Mouse (Mus musculus) heart, embryonic 14.5 days (tissue): ENCODE data around the gene Stat5a. TPM values are rescaled to one million over a fixed set of nuclear protein-coding genes. Genes with fewer than 3 reads are reported as not detected.
A peak's percentile ranks its signal among the peaks of the same experiment; 100 is the strongest.

Experiments used
- ATAC-seq: fragments of 200-750 bp; cut with Nextera tagmentation; 2 replicates; pipeline ENCODE4 v1.8.0; 2017; ENCODE audit warnings: low read depth, moderate TSS enrichment; ENCODE audit not compliant: insufficient number of reproducible peaks, insufficient read depth, low FRiP score
- H3K27ac ChIP-seq, 2 experiments: fragments of 200-500 bp in 1 of 2; fragments of 300-500 bp in 1 of 2; sonication (generic) in 1 of 2; replicated peaks in 1 of 2; 2 replicates each; pipeline ENCODE4 v1.5.1; 2012 to 2014; ENCODE audit warnings: low read depth in 2 of 2, low read length in 2 of 2, control low read depth in 1 of 2, mild to moderate bottlenecking in 1 of 2, mixed read lengths in 1 of 2; ENCODE audit not compliant: control insufficient read depth in 1 of 2, insufficient read depth in 1 of 2
- H3K27me3 ChIP-seq: fragments of 300-500 bp; sonication (generic); 2 replicates; pipeline ENCODE4 v1.6.1; 2014; ENCODE audit warnings: mild to moderate bottlenecking, low read length, control low read depth; ENCODE audit not compliant: control insufficient read depth, insufficient read depth
- H3K36me3 ChIP-seq: fragments of 300-500 bp; sonication (generic); 2 replicates; pipeline ENCODE4 v1.6.1; 2014; ENCODE audit warnings: mild to moderate bottlenecking, control low read depth, low read length, mixed read lengths; ENCODE audit not compliant: control insufficient read depth, insufficient read depth
- H3K4me1 ChIP-seq, 2 experiments: fragments of 200-500 bp in 1 of 2; fragments of 300-500 bp in 1 of 2; sonication (generic) in 1 of 2; 2 replicates each; pipeline ENCODE4 v1.6.1; 2012 to 2014; ENCODE audit warnings: low read length in 2 of 2, control low read depth in 1 of 2, mixed read lengths in 1 of 2; ENCODE audit not compliant: control insufficient read depth in 2 of 2, insufficient read depth in 2 of 2
- H3K4me2 ChIP-seq: fragments of 300-500 bp; sonication (generic); 2 replicates; pipeline ENCODE4 v1.6.1; 2014; ENCODE audit warnings: mild to moderate bottlenecking, low read length
- H3K4me3 ChIP-seq, 2 experiments: fragments of 200-500 bp in 1 of 2; fragments of 300-500 bp in 1 of 2; sonication (generic) in 1 of 2; 2 replicates each; pipeline ENCODE4 v1.5.1; 2012 to 2014; ENCODE audit warnings: low read length in 2 of 2, mild to moderate bottlenecking in 2 of 2, control low read depth in 1 of 2, low read depth in 1 of 2, moderate library complexity in 1 of 2; ENCODE audit not compliant: control insufficient read depth in 1 of 2, insufficient read depth in 1 of 2
- H3K9ac ChIP-seq: fragments of 300-500 bp; sonication (generic); 2 replicates; pipeline ENCODE4 v1.6.1; 2014; ENCODE audit warnings: mild to moderate bottlenecking, low read length
- H3K9me3 ChIP-seq: fragments of 300-500 bp; sonication (generic); 2 replicates; pipeline ENCODE4 v1.6.1; 2016; ENCODE audit warnings: low read length, control low read depth; ENCODE audit not compliant: control insufficient read depth
- WGBS: fragments of 180-500 bp; shearing (Covaris S2); extraction: QIAGEN DNeasy Blood & Tissue Kit; methylation state at CpG from one replicate; pipeline ENCODE4 v1.1.7; 2014; 5-methylcytosine and 5-hydroxymethylcytosine counted together
- polyA plus RNA-seq: library from polyadenylated mRNA; unstranded; fragments of >200 nt; fragmentation: Nextera tagmentation; extraction: Ambion mirVana; gene quantifications from 2 replicates; pipeline ENCODE4 v1.2.1, GENCODE M21; 2014

Stat5a gene
- polyA plus RNA-seq, 1 experiment from 2014 or later, result 5.6 TPM

DNA sequence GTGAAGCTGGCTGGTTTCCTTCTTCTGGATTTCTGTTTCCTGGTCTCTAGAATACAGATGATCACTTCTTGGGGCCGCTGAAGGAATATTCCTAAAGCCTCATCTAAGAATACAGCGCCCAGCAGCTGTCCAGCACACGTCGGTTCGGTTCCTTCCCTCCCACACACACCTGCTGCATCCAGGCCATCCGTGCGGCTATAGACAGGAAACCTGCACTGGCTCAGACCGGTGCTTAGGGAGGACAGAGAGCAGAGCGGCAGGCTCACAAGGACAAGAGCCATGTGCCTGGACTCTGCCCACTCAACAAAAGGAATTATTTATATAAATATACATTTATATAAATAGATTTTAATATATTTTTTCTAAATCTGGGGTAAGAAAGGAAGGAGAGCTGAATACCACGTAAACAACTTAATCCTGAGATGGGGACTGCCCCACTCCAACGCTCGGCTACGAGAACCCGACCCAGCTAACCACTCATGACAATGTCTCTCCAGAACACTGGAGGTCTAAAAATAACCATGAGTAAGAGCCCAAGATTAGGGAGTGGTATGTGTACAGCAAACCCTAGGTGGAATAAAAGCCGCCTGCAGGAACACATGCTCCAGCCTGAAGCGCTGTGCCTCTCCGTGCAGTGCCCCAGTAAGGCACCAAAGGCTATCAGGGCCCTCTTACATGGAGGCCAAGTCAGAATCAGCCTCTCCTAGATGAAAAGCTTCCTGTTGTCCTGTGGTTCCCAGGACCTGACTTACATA is 53.4 kb downstream of the Stat5a start:
- ATAC-seq, result peak; percentile 75
- Histone ChIP-seq H3K4me1 (peaks cover 8 to 14% of the 10 kb centered on the region in 2 experiments), H3K4me3 (no peak overlapping the region), H3K36me3 (peaks cover 34% of the 10 kb centered on the region), H3K9me3 (0 out of 2 replicates have a peak, but pooled peaks cover 3% of the 10 kb centered on the region), H3K27me3 (no peaks in the 10 kb centered on the region), H3K27ac (peak overlapping the region; percentile 89 to 90), H3K9ac (peak overlapping the region; percentile 12), H3K4me2 (peak overlapping the region; percentile 36)
- WGBS, result 32% methylated on average over 17 of the region's 17 CpGs

GRCm38 (mm10) chr11:100914415-100914814 is 55.3 kb downstream of the Stat5a start:
- Histone ChIP-seq H3K27ac (no peak overlapping the region), H3K9me3 (0 out of 2 replicates have a peak, but pooled peaks cover 3% of the 10 kb centered on the region), H3K4me1 (peaks cover 8 to 14% of the 10 kb centered on the region in 2 experiments), H3K27me3 (no peaks in the 10 kb centered on the region), H3K4me2 (no peak overlapping the region), H3K9ac (no peak overlapping the region), H3K36me3 (peaks cover 26% of the 10 kb centered on the region), H3K4me3 (no peak overlapping the region)
- ATAC-seq, result no peak
- WGBS, result 78% methylated on average over 5 of the region's 5 CpGs

- peaks cover 20% of the 10 kb centered on the region for H3K36me3 ChIP-seq
- 0 out of 2 replicates have a peak, but pooled peaks cover 3% of the 10 kb centered on the region for H3K9me3 ChIP-seq
- peaks cover 8 to 14% of the 10 kb centered on the region in 2 experiments for H3K4me1 ChIP-seq
- H3K27ac ChIP-seq, result no peak overlapping the region
- WGBS, result 73% methylated on average over 3 of the region's 3 CpGs
- H3K4me2 ChIP-seq, result no peak overlapping the region
- ATAC-seq, result no peak
- no peaks in the 10 kb centered on the region for H3K27me3 ChIP-seq
- no peak overlapping the region for H3K4me3 ChIP-seq
- H3K9ac ChIP-seq, result no peak overlapping the region
Observed at GRCm38 (mm10) chr11:100915063-100915462, 55.9 kb downstream of the Stat5a start.

DNA sequence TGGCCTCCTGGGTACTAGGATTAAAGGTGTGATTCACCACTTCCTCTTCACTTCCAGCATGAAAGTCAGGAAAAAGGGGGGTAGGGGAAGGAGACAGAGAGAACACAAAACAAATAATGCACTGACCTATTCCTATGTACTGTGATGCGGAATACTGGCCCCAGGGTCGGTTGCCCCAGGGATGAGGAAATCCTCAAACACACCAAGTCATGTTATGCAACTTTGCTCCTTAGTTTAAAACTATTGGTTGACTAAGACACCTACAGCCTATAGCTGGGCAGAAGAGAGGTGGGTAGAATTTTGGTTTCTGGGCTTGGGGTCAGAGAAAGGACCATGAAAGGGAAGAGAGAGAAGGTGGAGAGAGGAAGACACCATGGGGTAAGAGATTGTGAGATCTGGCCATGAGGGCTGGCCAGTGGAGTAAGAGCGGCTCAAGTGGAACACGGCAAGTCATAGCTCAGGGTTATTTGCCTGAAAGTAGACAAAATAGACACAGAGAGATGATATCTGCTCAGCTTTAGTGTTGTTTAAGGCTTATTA is 57.4 kb downstream of the Stat5a start:
- Histone ChIP-seq H3K4me2 (no peak overlapping the region), H3K27ac (no peak overlapping the region), H3K9me3 (0 out of 2 replicates have a peak, but pooled peaks cover 3% of the 10 kb centered on the region), H3K9ac (no peak overlapping the region), H3K4me1 (peaks cover 8 to 14% of the 10 kb centered on the region in 2 experiments), H3K27me3 (no peaks in the 10 kb centered on the region), H3K4me3 (no peak overlapping the region), H3K36me3 (peaks cover 8% of the 10 kb centered on the region)
- ATAC-seq, result no peak
- 93% methylated on average over 4 of the region's 4 CpGs for WGBS

GRCm38 (mm10) chr11:100918007-100918406 is 58.9 kb downstream of the Stat5a start:
- Histone ChIP-seq H3K36me3 (peaks cover 8% of the 10 kb centered on the region), H3K27ac (no peak overlapping the region), H3K9ac (no peak overlapping the region), H3K4me3 (no peak overlapping the region), H3K4me2 (no peak overlapping the region), H3K9me3 (0 out of 2 replicates have a peak, but pooled peaks cover 3% of the 10 kb centered on the region), H3K27me3 (no peaks in the 10 kb centered on the region), H3K4me1 (peaks cover 3 to 4% of the 10 kb centered on the region in 2 experiments)
- ATAC-seq, result no peak
- WGBS, result 90% methylated on average over 5 of the region's 5 CpGs

- ATAC-seq, result no peak
- 82% methylated on average over 4 of the region's 4 CpGs for WGBS
- Histone ChIP-seq H3K9me3 (no peaks in the 10 kb centered on the region), H3K27me3 (no peaks in the 10 kb centered on the region), H3K4me1 (peaks cover 0 to 3% of the 10 kb centered on the region in 2 experiments; a peak in 1 of 4 replicates), H3K36me3 (peaks cover 8% of the 10 kb centered on the region), H3K27ac (no peak overlapping the region), H3K4me3 (no peak overlapping the region), H3K9ac (no peak overlapping the region), H3K4me2 (no peak overlapping the region)
Observed at GRCm38 (mm10) chr11:100920887-100921624, 61.9 kb downstream of the Stat5a start.

GRCm38 (mm10) chr11:100924386-100924919 is 65.3 kb downstream of the Stat5a start:
- Histone ChIP-seq H3K4me2 (no peak overlapping the region), H3K4me1 (peaks cover 0 to 6% of the 10 kb centered on the region in 2 experiments; a peak in 1 of 4 replicates), H3K9ac (no peak overlapping the region), H3K4me3 (no peak overlapping the region), H3K27ac (no peak overlapping the region), H3K9me3 (no peaks in the 10 kb centered on the region), H3K36me3 (no peaks in the 10 kb centered on the region), H3K27me3 (no peaks in the 10 kb centered on the region)
- WGBS, result 85% methylated on average over 1 of the region's 1 CpGs
- ATAC-seq, result no peak
